Mouse (Mus musculus) left cerebral cortex, postnatal 14 days (tissue): ENCODE measurements around the gene Ctla2b. TPM values are rescaled to one million over a fixed set of nuclear protein-coding genes. Genes with fewer than 3 reads are reported as not detected.
"Not testable (repeated sequence)": the region's sequence is repeated elsewhere in the genome, so short reads cannot be mapped to it uniquely, and the experiment has no call there.

Experiments used
- DNase-seq, 2 experiments: peaks; one replicate each; pipeline ENCODE4 v3.0.0; 2021 to 2022; ENCODE audit warnings: low spot score in 2 of 2, mixed read lengths in 1 of 2
- intact Hi-C: fragments of 180-260 bp; cut with DNase I; formaldehyde crosslinking; loops from one replicate; pipeline ENCODE4 v1.15.1; 2025
- long read RNA-seq, 2 experiments: library from polyadenylated mRNA; stranded (forward); transcript quantifications; one replicate each; pipeline ENCODE4 v2.0.0; 2021
- total RNA-seq, 2 experiments: library from RNA; stranded (reverse); gene quantifications; 2 replicates each; pipeline ENCODE4 v1.2.3; 2021

The Ctla2b gene
- 1 to 10 TPM; 2.9 to 3.7 TPM for total RNA-seq
- long read RNA-seq, experiment 1, partial matches to known transcripts = 0 of 1 reads
- long read RNA-seq, experiment 1, other reads (novel, unspliced or antisense) = 0 of 1 reads
- long read RNA-seq, experiment 2 = 0 reads

DNA sequence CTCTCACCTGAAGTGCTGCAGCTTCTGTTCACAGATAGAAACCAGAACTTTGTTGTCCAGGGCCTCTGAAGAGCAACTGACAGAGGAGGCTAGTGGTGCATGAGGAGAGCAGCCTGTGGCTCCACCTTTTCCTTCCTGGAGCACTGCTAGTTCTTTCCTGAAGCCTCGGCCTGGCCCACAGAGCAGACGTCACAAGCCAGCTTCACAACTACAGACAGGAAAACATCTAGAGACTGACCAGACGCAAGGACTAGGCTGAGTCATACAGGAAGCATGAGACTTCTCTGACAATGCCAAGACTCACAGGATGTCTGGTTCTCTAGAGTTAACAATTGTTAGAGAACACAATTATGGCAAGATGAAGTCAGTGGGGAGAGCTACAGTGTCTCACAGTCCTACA, at the start of gene Ctla2b:
TSS of gene Ctla2b (minus strand) at position 120 of the 400 bp plus-strand sequence.
- peak; percentile 2 to 6 for DNase-seq
- intact Hi-C loops = no loop called here

GRCm38 (mm10) chr13:60941884-60942283, 44.6 kb upstream of the Ctla2b start, which contains the start of gene Tpbpa:
Tpbpa (minus strand) TSS chr13:60941984.
- DNase-seq, intact Hi-C loops: not testable (repeated sequence)

DNA sequence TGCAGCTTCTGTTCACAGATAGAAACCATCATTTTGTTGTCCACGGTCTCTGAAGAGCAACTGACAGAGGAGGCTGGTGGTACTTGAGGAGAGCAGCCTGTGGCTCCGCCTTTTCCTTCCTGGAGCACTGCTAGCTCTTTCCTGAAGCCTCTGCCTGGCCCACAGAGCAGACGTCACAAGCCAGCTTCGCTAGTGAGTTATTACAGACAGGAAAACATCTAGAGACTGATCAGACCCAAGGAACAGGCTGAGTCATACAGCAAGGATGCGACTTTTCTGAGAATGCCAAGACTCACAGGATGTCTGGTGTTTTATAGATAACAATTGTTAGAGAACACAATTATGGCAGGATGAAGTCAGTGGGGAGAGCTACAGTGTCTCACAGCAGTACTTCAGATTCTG, 39.3 kb upstream of the Ctla2b start, which contains the start of the genes Gm49391 and Ctla2a:
TSS of gene Gm49391 (minus strand) at position 72 of the 402 bp plus-strand sequence.
TSS of gene Ctla2a (minus strand) at position 126 of the 402 bp plus-strand sequence.
- intact Hi-C loops = no loop called here
- no peak for DNase-seq

- DNase-seq, intact Hi-C loops: not testable (repeated sequence)
These were observed 38.2 kb upstream of the Ctla2b start, which contains the start of gene Gm49393 for GRCm38 (mm10) chr13:60935490-60935889. Gm49393 (minus strand) TSS chr13:60935590.

- intact Hi-C loops = not testable (repeated sequence)
These were observed 7.5 kb upstream of the Ctla2b start, which contains the start of gene Tpbpb for GRCm38 (mm10) chr13:60904780-60905179. Tpbpb (minus strand) TSS chr13:60904880.

GRCm38 (mm10) chr13:60896794-60897193, 453 bp downstream of the Ctla2b start, which contains the start of gene Gm49392:
Gm49392 (minus strand) TSS chr13:60896894.
- intact Hi-C loops, DNase-seq: not testable (repeated sequence)

More at GRCm38 (mm10) chr13:60904780-60905179, 7.5 kb upstream of the Ctla2b start, which contains the start of gene Tpbpb:
- DNase-seq = not testable (repeated sequence)

- DNase-seq = no peak
- intact Hi-C loops = no loop called here
These were observed 1.7 kb downstream of the Ctla2b start for GRCm38 (mm10) chr13:60895406-60896160.

- DNase-seq = no peak
- intact Hi-C loops = no loop called here
These were observed 4.9 kb downstream of the Ctla2b start for GRCm38 (mm10) chr13:60892301-60892700.

DNA sequence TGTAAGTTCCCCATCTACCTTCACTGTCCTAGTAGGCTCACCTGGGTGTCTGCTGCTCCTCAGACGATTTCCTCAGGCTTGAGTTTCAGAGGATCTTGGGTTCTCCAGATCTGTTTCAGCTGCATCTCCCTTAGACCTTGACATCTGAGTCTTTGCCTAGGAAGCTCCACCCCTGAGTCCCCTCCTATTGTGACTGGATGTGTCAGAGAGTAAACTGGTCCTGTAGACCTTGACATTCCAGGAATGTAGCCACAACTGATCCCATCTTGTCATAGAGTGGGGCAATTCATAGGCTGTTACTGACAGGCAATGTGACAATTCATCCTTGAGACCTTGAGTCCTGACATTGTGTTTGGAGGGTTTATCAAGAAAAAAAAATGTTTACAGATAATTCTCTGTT, 33.0 kb downstream of the Ctla2b start, which contains the start of gene 4930486L24Rik:
TSS of gene 4930486L24Rik (minus strand) at position 195 of the 400 bp plus-strand sequence.
- intact Hi-C loops = no loop called here
- no peak for DNase-seq

GRCm38 (mm10) chr13:60848241-60849120, 48.8 kb downstream of the Ctla2b start:
- intact Hi-C loops = no loop called here
- no peak for DNase-seq

Other genes starting within 250 kb of the Ctla2b start
- gene BC051665, start 111.1 kb downstream of the Ctla2b start, total RNA-seq = not detected
- not detected for gene Ctsll3, start 94.6 kb downstream of the Ctla2b start, total RNA-seq
- gene 4930486L24Rik, start 33.0 kb downstream of the Ctla2b start, total RNA-seq = under 1 TPM in 1 of 2 experiments, not detected in 1; 0.32 TPM
- not detected for gene Gm49392, start 553 bp downstream of the Ctla2b start, total RNA-seq
- not detected for gene Tpbpb, start 7.4 kb upstream of the Ctla2b start, total RNA-seq
- not detected for gene Gm49393, start 38.1 kb upstream of the Ctla2b start, total RNA-seq
- gene Gm49391, start 39.1 kb upstream of the Ctla2b start, total RNA-seq = under 1 TPM in 1 of 2 experiments, not detected in 1; 0.38 TPM
- gene Ctla2a, start 39.2 kb upstream of the Ctla2b start, total RNA-seq = 10 to 100 TPM; 23.9 to 32.4 TPM
- gene Tpbpa, start 44.5 kb upstream of the Ctla2b start, total RNA-seq = not detected
- not detected for gene Ctsj, start 108.5 kb upstream of the Ctla2b start, total RNA-seq
- gene Ctsq, start 143.2 kb upstream of the Ctla2b start, total RNA-seq = not detected